Mouse (Mus musculus): ENCODE results near the gene Ube2d1. TPM values are rescaled to one million over a fixed set of nuclear protein-coding genes. Genes with fewer than 3 reads are reported as not detected.

Ube2d1 gene
- total RNA-seq, 1 experiment from 2014 or later: 19.2 TPM

GRCm38 (mm10) chr10:71222639-71223038 is 62.4 kb downstream of the Ube2d1 start:
- DNase-seq: no peak

- DNase-seq: peak; percentile 84
These were observed 66.7 kb downstream of the Ube2d1 start for GRCm38 (mm10) chr10:71218228-71218892.

GRCm38 (mm10) chr10:71215996-71216395 is 69.1 kb downstream of the Ube2d1 start:
- DNase-seq: no peak

Other genes starting within 250 kb of the Ube2d1 start
- gene Bicc1, start 125.6 kb downstream of the Ube2d1 start, total RNA-seq (2021): 17.1 and 19.2 TPM in 2 replicates
- gene Tfam, start 47.0 kb downstream of the Ube2d1 start, total RNA-seq (2021): 66.3 and 70.1 TPM in 2 replicates
- 150 and 159 TPM in 2 replicates for gene Cisd1, start 59.7 kb upstream of the Ube2d1 start, total RNA-seq (2021)
- gene Ipmk, start 62.5 kb upstream of the Ube2d1 start, total RNA-seq (2021): 15.3 and 15.7 TPM in 2 replicates